Mouse (Mus musculus) C2C12 (cell line): ENCODE results near the gene Tgm7. TPM values are rescaled to one million over a fixed set of nuclear protein-coding genes. Genes with fewer than 3 reads are reported as not detected.
A peak's percentile ranks its signal among the peaks of the same experiment; 100 is the strongest.
"Not testable (repeated sequence)": the region's sequence is repeated elsewhere in the genome, so short reads cannot be mapped to it uniquely, and the experiment has no call there.

Experiments
- H3K27me3 ChIP-seq: one replicate; pipeline ENCODE4 v1.6.1; 2011; ENCODE audit not compliant: control insufficient read depth, insufficient read depth, insufficient read length
- H3K36me3 ChIP-seq: one replicate; pipeline ENCODE4 v1.6.1; 2011; ENCODE audit not compliant: control insufficient read depth, insufficient read depth
- H3K4me3 ChIP-seq: one replicate; pipeline ENCODE4 v1.5.1; 2011; ENCODE audit warnings: mild to moderate bottlenecking, control low read depth; ENCODE audit not compliant: poor library complexity, insufficient read depth, severe bottlenecking
- H3K79me2 ChIP-seq: one replicate; pipeline ENCODE4 v1.6.1; 2011; ENCODE audit not compliant: control insufficient read depth, insufficient read depth
- H3K79me3 ChIP-seq: one replicate; pipeline ENCODE4 v1.6.1; 2011; ENCODE audit warnings: low read depth, control low read depth
- H3ac ChIP-seq: one replicate; pipeline ENCODE3; 2011; ENCODE audit warnings: low read depth; ENCODE audit not compliant: control insufficient read depth, insufficient read length
- CEBPB ChIP-seq: IDR thresholded peaks from one replicate; pipeline ENCODE4 v1.6.1; 2011; ENCODE audit warnings: low read depth, mild to moderate bottlenecking, control low read depth, moderate library complexity
- CTCF ChIP-seq: IDR thresholded peaks from one replicate; pipeline ENCODE4 v1.5.1; 2011; ENCODE audit not compliant: control insufficient read depth, insufficient read depth, insufficient read length
- FOSL1 ChIP-seq: IDR thresholded peaks from one replicate; pipeline ENCODE4 v1.8.0; 2011; ENCODE audit warnings: mild to moderate bottlenecking, low read length; ENCODE audit not compliant: poor library complexity, insufficient read depth, severe bottlenecking
- MAX ChIP-seq: IDR thresholded peaks from one replicate; pipeline ENCODE4 v1.6.1; 2011; ENCODE audit warnings: mild to moderate bottlenecking, control low read depth
- MYOD1 ChIP-seq: IDR thresholded peaks from one replicate; pipeline ENCODE4 v1.6.1; 2011; ENCODE audit warnings: low read depth; ENCODE audit not compliant: control insufficient read depth, insufficient read length
- MYOG ChIP-seq: IDR thresholded peaks from one replicate; pipeline ENCODE4 v1.6.1; 2011; ENCODE audit not compliant: control insufficient read depth, insufficient read length; ENCODE audit errors: extremely low read depth
- USF1 ChIP-seq: IDR thresholded peaks from one replicate; pipeline ENCODE4 v1.6.1; 2011; ENCODE audit warnings: low read depth, mild to moderate bottlenecking, control low read depth, moderate library complexity
- polyA plus RNA-seq: library from polyadenylated mRNA; unstranded; fragments of >200 nt; fragmentation: generic; extraction: Trizol; gene quantifications from one replicate; pipeline ENCODE4 v1.2.1, GENCODE M21; 2012; ENCODE audit warnings: missing spikeins

The Tgm7 gene
- polyA plus RNA-seq, 1 experiment, result not detected

GRCm38 (mm10) chr2:121139266-121140017 lies 29.8 kb upstream of the Tgm7 start:
- H3K79me3 ChIP-seq, result peaks cover 4% of the 10 kb centered on the region
- no peaks in the 10 kb centered on the region for H3K27me3 ChIP-seq
- H3ac ChIP-seq, result peak overlapping the region; percentile 54
- H3K79me2 ChIP-seq, result no peaks in the 10 kb centered on the region
- H3K36me3 ChIP-seq, result no peaks in the 10 kb centered on the region
- no peak for TF ChIP-seq CEBPB
- no peak for TF ChIP-seq USF1
- TF ChIP-seq MYOD1, result no peak
- no peak for TF ChIP-seq MAX
- TF ChIP-seq MYOG, result no peak
- no peak for TF ChIP-seq CTCF
- no peak for TF ChIP-seq FOSL1
- no peak overlapping the region for H3K4me3 ChIP-seq

GRCm38 (mm10) chr2:121137371-121137770 lies 27.8 kb upstream of the Tgm7 start:
- Histone ChIP-seq H3ac (no peak overlapping the region), H3K27me3 (no peaks in the 10 kb centered on the region), H3K79me2 (no peaks in the 10 kb centered on the region), H3K79me3 (peaks cover 4% of the 10 kb centered on the region), H3K36me3 (no peaks in the 10 kb centered on the region), H3K4me3 (no peak overlapping the region)
- TF ChIP-seq CEBPB (peak; percentile 27), MYOG (no peak)

GRCm38 (mm10) chr2:121132822-121133221 lies 23.2 kb upstream of the Tgm7 start:
- no peak overlapping the region for H3K4me3 ChIP-seq
- H3K27me3 ChIP-seq, result no peaks in the 10 kb centered on the region
- TF ChIP-seq MYOG, result no peak
- no peak for TF ChIP-seq USF1
- no peak for TF ChIP-seq FOSL1
- TF ChIP-seq CEBPB, result peak; percentile 13
- TF ChIP-seq MYOD1, result no peak
- no peak for TF ChIP-seq CTCF

GRCm38 (mm10) chr2:121128865-121129620 lies 19.4 kb upstream of the Tgm7 start:
- Histone ChIP-seq H3K4me3 (no peak overlapping the region), H3K79me3 (no peaks in the 10 kb centered on the region), H3K27me3 (peaks cover 5% of the 10 kb centered on the region), H3K79me2 (no peaks in the 10 kb centered on the region), H3ac (no peak overlapping the region), H3K36me3 (no peaks in the 10 kb centered on the region)
- TF ChIP-seq FOSL1 (no peak), USF1 (no peak), MYOG (no peak), CEBPB (no peak), MAX (no peak), MYOD1 (no peak), CTCF (no peak)

More at GRCm38 (mm10) chr2:121132822-121133221, 23.2 kb upstream of the Tgm7 start:
- Histone ChIP-seq H3K36me3 (no peaks in the 10 kb centered on the region), H3ac (no peak overlapping the region), H3K79me3 (no peaks in the 10 kb centered on the region), H3K79me2 (no peaks in the 10 kb centered on the region)

DNA sequence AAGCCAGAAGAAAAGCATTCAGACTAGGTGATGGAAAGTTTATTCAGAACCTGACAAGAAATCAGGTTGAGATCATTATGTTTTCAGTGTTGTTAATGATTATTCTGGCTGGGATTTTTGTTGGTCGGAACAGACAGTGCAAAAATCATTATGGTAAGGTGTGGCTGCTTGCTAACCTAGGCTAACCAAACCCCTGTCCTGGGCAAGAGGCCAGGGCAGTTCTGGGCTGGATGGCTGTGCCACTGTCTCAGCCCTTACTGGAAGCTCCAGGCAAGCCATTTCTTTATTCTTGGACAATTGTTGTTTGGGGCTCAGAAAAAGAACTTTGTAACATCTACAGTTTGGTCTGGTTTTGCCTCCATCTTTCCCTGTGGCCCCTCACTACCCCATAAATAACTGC lies 17.9 kb upstream of the Tgm7 start:
- TF ChIP-seq MAX (no peak), MYOG (no peak), FOSL1 (no peak), CEBPB (no peak), USF1 (no peak), MYOD1 (no peak), CTCF (no peak)
- H3K27me3 ChIP-seq, result peaks cover 5% of the 10 kb centered on the region
- no peaks in the 10 kb centered on the region for H3K79me2 ChIP-seq
- no peaks in the 10 kb centered on the region for H3K36me3 ChIP-seq
- H3K4me3 ChIP-seq, result no peak overlapping the region
- H3K79me3 ChIP-seq, result no peaks in the 10 kb centered on the region
- H3ac ChIP-seq, result no peak overlapping the region

DNA sequence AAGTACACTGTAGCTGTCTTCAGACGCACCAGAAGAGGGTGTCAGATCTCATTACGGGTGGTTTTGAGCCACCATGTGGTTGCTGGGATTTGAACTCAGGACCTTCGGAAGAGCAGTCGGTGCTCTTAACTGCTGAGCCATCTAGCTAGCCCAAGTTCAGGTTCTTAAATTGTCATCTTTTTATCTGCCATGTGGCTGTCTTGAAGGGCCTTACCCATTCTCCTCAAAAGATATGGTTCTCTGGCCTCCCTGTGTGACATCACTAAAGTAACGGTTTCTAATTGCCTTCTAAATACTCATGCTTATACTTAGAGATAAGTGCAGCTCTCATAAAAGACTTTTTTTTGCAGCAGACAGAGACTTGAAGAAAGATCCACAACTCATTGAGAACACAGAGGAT lies 16.7 kb upstream of the Tgm7 start:
- H3K4me3 ChIP-seq, H3ac ChIP-seq, H3K27me3 ChIP-seq, H3K79me3 ChIP-seq, H3K36me3 ChIP-seq, H3K79me2 ChIP-seq: not testable (repeated sequence)
